Mouse (Mus musculus) erythroblast, embryonic 14.5 days (primary cell): ENCODE measurements around the gene Klhdc4.

Experiments
- GATA1 ChIP-seq: IDR thresholded peaks from 2 replicates; pipeline ENCODE4 v1.6.1; 2012; ENCODE audit warnings: low read length, inconsistent platforms, mixed read lengths
- TAL1 ChIP-seq: IDR thresholded peaks from 3 replicates; pipeline ENCODE4 v1.6.1; 2012; ENCODE audit warnings: low read length, inconsistent platforms, mixed read lengths

- no peak for TF ChIP-seq TAL1
- no peak for TF ChIP-seq GATA1
These were observed 12.9 kb upstream of the Klhdc4 start for GRCm38 (mm10) chr8:121842064-121842955.
